Comparison of ENCODE assay signal across 9 mouse cellular contexts in the genomic region with DNA sequence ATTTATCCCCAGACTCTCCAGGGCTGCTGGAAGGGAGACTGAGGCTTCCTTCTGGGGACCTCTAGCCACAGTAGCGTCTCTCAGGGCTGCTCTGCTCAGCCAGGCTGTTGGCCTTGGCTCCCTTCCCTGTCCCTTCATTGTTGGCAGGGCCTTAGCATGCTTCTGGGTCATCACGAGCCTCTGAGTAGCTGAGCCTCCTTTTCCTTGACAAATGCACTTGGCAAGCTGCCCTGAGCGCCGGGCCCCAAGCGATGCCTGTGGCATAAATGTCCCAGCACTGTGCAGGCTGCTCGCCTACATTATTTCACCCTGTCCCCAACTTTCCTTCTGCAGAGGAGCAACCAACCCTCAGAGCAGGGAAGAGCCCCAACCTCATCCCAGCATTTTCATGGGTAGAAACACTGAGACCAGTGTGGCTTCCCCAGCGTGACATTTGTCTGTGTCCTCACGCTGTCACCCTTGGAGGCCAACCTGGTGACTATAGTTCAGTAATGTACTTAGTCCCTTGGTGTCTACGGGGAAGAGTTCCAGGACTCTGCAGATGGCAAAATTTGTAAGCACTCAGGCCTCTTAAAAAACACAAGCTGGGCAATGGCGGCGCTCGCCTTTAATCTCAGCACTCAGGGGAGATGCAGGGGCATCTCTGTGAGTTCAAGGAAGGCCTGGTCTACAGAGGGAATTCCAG.
DNase-seq lines count a peak whose midpoint lies in the region; ATAC-seq lines count a peak whose summit lies in the region.
"Had no signal": no experiment of that assay in that cellular context is flagged by ENCODE, and none has a peak within 500 bp of the region (broad histone marks: within the 10 kb centered on the region; RNA-seq: fewer than 3 reads in every experiment).

No protein-coding gene starts in this region.

- no peak overlapping the region for H3K4me3 ChIP-seq in heart, embryonic 14.5 days (ENCODE audit: control insufficient read depth in 1 of 2, insufficient read depth in 1 of 2, low read depth in 1 of 2, low read length in 2 of 2)
- H3K4me3 ChIP-seq in lung, embryonic 15.5 days, result no peak overlapping the region

- peak overlapping the region; percentile 52 to 82 for H3K27ac ChIP-seq in heart, embryonic 14.5 days (replicated peaks in 1 of 2; ENCODE audit: control insufficient read depth in 1 of 2, insufficient read depth in 1 of 2, low read depth in 2 of 2, low read length in 2 of 2)
- no peak overlapping the region for H3K27ac ChIP-seq in lung, embryonic 15.5 days

- 0 out of 2 replicates have a peak, but pooled peaks cover 8% of the 10 kb centered on the region for H3K27me3 ChIP-seq in heart, embryonic 14.5 days (ENCODE audit: control insufficient read depth, insufficient read depth, low read length)
- H3K27me3 ChIP-seq in lung, embryonic 15.5 days, result peaks cover 4% of the 10 kb centered on the region; the same call in 1 of the 2 replicates

- DNase-seq in spleen, adult 18-20 months, result peak; percentile 14 to 19
- no peak for DNase-seq in spleen, adult 12 weeks (ENCODE audit: low spot score)
- DNase-seq in fibroblast of lung, adult 2 months (ENCODE audit: low read depth), result peak; percentile 12
- DNase-seq in kidney, postnatal 4 days, result peak; percentile 76 to 80
- peak; percentile 59 to 68 for DNase-seq in right cerebral cortex, postnatal 36 days (ENCODE audit: low spot score in 2 of 2)
- DNase-seq in embryo, embryonic 10.5 days (ENCODE audit: low spot score), result no peak

- H3K9ac ChIP-seq in heart, embryonic 14.5 days (ENCODE audit: low read length), result peak overlapping the region; percentile 18; the same call in 1 of the 2 replicates
- no peak overlapping the region for H3K9ac ChIP-seq in lung, embryonic 15.5 days

- ATAC-seq in heart, embryonic 14.5 days (ENCODE audit: insufficient number of reproducible peaks, insufficient read depth, low FRiP score, low read depth), result peak; percentile 85
- ATAC-seq in lung, embryonic 15.5 days (ENCODE audit: borderline replicate concordance, extremely low read depth, low FRiP score, low TSS enrichment), result peak; percentile 70; the same call in 1 of the 2 replicates

- H3K36me3 ChIP-seq in heart, embryonic 14.5 days (ENCODE audit: control insufficient read depth, insufficient read depth, low read length), result no peaks in the 10 kb centered on the region
- H3K36me3 ChIP-seq in lung, embryonic 15.5 days, result no peaks in the 10 kb centered on the region
- H3K36me3 ChIP-seq: G1E had no signal

- H3K4me2 ChIP-seq in heart, embryonic 14.5 days (ENCODE audit: low read length), result no peak overlapping the region
- H3K4me2 ChIP-seq in lung, embryonic 15.5 days, result no peak overlapping the region

- no peaks in the 10 kb centered on the region for H3K9me3 ChIP-seq in heart, embryonic 14.5 days (ENCODE audit: control insufficient read depth, low read length)
- no peaks in the 10 kb centered on the region for H3K9me3 ChIP-seq in lung, embryonic 15.5 days
- H3K9me3 ChIP-seq: G1E had no signal

- H3K4me1 ChIP-seq in heart, embryonic 14.5 days (ENCODE audit: control insufficient read depth in 2 of 2, insufficient read depth in 2 of 2, low read length in 2 of 2), result peaks cover 22 to 42% of the 10 kb centered on the region in 2 experiments
- H3K4me1 ChIP-seq in lung, embryonic 15.5 days, result peaks cover 14% of the 10 kb centered on the region

- 38% methylated on average over 12 of the region's 12 CpGs for WGBS in heart, embryonic 14.5 days
- WGBS in lung, embryonic 15.5 days, result 40% methylated on average over 12 of the region's 12 CpGs

Comparison
In these comparisons a context has a peak if more than half of its experiments do, and no peak if none do; other contexts are left out.
1. DNase-seq: peak in spleen, adult 18-20 months (2 of 2), fibroblast of lung, adult 2 months (single experiment), kidney, postnatal 4 days (2 of 2) and right cerebral cortex, postnatal 36 days (2 of 2); none in spleen, adult 12 weeks (single experiment) and embryo, embryonic 10.5 days (single experiment).